8 mouse cellular contexts compared by ENCODE assay signal in the genomic region with DNA sequence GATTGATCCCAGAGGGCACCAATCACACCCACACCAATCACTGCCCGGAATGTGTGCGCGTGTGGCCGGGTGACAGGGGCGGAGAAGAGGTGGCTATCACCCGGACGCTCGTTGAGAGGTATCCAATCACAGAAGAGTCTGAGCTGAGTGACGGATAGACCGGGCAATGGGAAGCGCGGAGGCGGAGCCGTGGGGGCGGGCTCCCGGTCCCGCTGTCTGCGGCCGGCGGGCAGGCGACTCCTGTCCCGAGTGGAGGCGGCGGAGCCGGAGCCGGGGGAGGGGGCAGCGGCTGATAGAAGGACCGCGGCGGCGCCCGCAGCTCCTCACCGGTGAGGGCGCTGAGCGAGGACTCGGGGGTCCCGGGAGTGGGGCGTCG. TPM values are rescaled to one million over a fixed set of nuclear protein-coding genes. Genes with fewer than 3 reads are reported as not detected.
DNase-seq lines count a peak whose midpoint lies in the region; ATAC-seq and TF ChIP-seq lines count a peak whose summit lies in the region.

A gene (plus strand): TSS at position 139 of the 376 bp plus-strand sequence.

- ATAC-seq in kidney, embryonic 14.5 days (ENCODE audit: low FRiP score, low TSS enrichment), result peak; percentile 95
- peak; percentile 93 for ATAC-seq in limb, embryonic 15.5 days (ENCODE audit: insufficient number of reproducible peaks, low FRiP score, low TSS enrichment, low read depth)

- peak within 1 kb of the TSS; percentile 78 for H3K9ac ChIP-seq in kidney, embryonic 14.5 days (ENCODE audit: low read depth, low read length)
- H3K9ac ChIP-seq in limb, embryonic 15.5 days, result peak within 1 kb of the TSS; percentile 82

- H3K4me2 ChIP-seq in kidney, embryonic 14.5 days (replicated peaks; ENCODE audit: low read depth, low read length), result peak within 1 kb of the TSS; percentile 74
- H3K4me2 ChIP-seq in limb, embryonic 15.5 days, result peak within 1 kb of the TSS; percentile 72

- H3K9me3 ChIP-seq in kidney, embryonic 14.5 days (ENCODE audit: control insufficient read depth, low read length), result no peaks in the 10 kb centered on the region
- no peaks in the 10 kb centered on the region for H3K9me3 ChIP-seq in limb, embryonic 15.5 days

- WGBS in kidney, embryonic 14.5 days, result 1% methylated on average over 34 of the region's 39 CpGs
- WGBS in limb, embryonic 15.5 days, result 2% methylated on average over 32 of the region's 39 CpGs

- TF ChIP-seq POLR2A in bone marrow macrophage, adult 2 months (IDR thresholded peaks at IDR 0.05; ENCODE audit: borderline replicate concordance, low read depth, low read length), result peak; percentile 80; the same call in 1 of the 2 replicates
- TF ChIP-seq POLR2A in embryonic fibroblast, embryonic 13.5 days (IDR thresholded peaks at IDR 0.05; ENCODE audit: low read depth, low read length), result peak; percentile 65; the same call in 1 of the 2 replicates

- peak within 1 kb of the TSS; percentile 53 for H3K27ac ChIP-seq in bone marrow macrophage, adult 2 months (ENCODE audit: insufficient read depth, low read depth, low read length)
- peak within 1 kb of the TSS; percentile 68 for H3K27ac ChIP-seq in embryonic fibroblast, embryonic 13.5 days (ENCODE audit: insufficient read depth, low read length)
- H3K27ac ChIP-seq in kidney, embryonic 14.5 days (ENCODE audit: low read depth, low read length), result peak within 1 kb of the TSS; percentile 73; the same call in 1 of the 2 replicates
- H3K27ac ChIP-seq in limb, embryonic 15.5 days, result peak within 1 kb of the TSS; percentile 89

- no peaks in the 10 kb centered on the region for H3K36me3 ChIP-seq in kidney, embryonic 14.5 days (ENCODE audit: control insufficient read depth, insufficient read depth, low read length)
- H3K36me3 ChIP-seq in limb, embryonic 15.5 days, result no peaks in the 10 kb centered on the region

- TF ChIP-seq CTCF in bone marrow macrophage, adult 2 months (IDR thresholded peaks at IDR 0.05; ENCODE audit: low read depth, low read length), result no peak
- TF ChIP-seq CTCF in embryonic fibroblast, embryonic 13.5 days (IDR thresholded peaks at IDR 0.05; ENCODE audit: borderline replicate concordance, insufficient read depth, low read length), result no peak

- peak within 1 kb of the TSS; percentile 76 for H3K4me3 ChIP-seq in bone marrow macrophage, adult 2 months (ENCODE audit: insufficient read depth, low read length)
- H3K4me3 ChIP-seq in embryonic fibroblast, embryonic 13.5 days (ENCODE audit: insufficient read depth, low read length), result peak within 1 kb of the TSS; percentile 58
- peak within 1 kb of the TSS; percentile 88 for H3K4me3 ChIP-seq in kidney, embryonic 14.5 days (ENCODE audit: low read length)
- peak within 1 kb of the TSS; percentile 87 for H3K4me3 ChIP-seq in limb, embryonic 15.5 days

- H3K27me3 ChIP-seq in kidney, embryonic 14.5 days (ENCODE audit: control insufficient read depth, insufficient read depth, low read length), result no peaks in the 10 kb centered on the region; the same call in 1 of the 2 replicates
- H3K27me3 ChIP-seq in limb, embryonic 15.5 days, result peaks cover 12% of the 10 kb centered on the region

- peak; percentile 98 for DNase-seq in A20 (ENCODE audit: low read depth, low spot score)
- peak; percentile 99 for DNase-seq in heart, adult 9 months (ENCODE audit: low spot score in 2 of 2)
- peak; percentile 88 to 97 for DNase-seq in monocyte, adult 2 months (ENCODE audit: low read depth in 1 of 2, low spot score in 2 of 2)
- peak; percentile 96 for DNase-seq in spleen, postnatal 36 days (ENCODE audit: low spot score in 2 of 2)

- H3K4me1 ChIP-seq in bone marrow macrophage, adult 2 months (ENCODE audit: control insufficient read depth, insufficient read depth, low read length), result peaks cover 10% of the 10 kb centered on the region
- peaks cover 19% of the 10 kb centered on the region for H3K4me1 ChIP-seq in embryonic fibroblast, embryonic 13.5 days (ENCODE audit: control insufficient read depth, insufficient read depth, low read length)
- peaks cover 17% of the 10 kb centered on the region; the same call in 1 of the 2 replicates for H3K4me1 ChIP-seq in kidney, embryonic 14.5 days (ENCODE audit: control insufficient read depth, insufficient read depth, low read length)
- H3K4me1 ChIP-seq in limb, embryonic 15.5 days, result peaks cover 35% of the 10 kb centered on the region

RNA-seq across cellular contexts. Expression of the gene that starts here (rescaled TPM):
- polyA plus RNA-seq in bone marrow macrophage, adult 2 months (2012; ENCODE audit: insufficient read depth, insufficient read length, missing spikeins), result 11.7 and 13.5 TPM in 2 replicates
- 31.3 and 38.5 TPM in 2 replicates for polyA plus RNA-seq in embryonic fibroblast, embryonic 13.5 days (2011; ENCODE audit: insufficient read length, low read depth, missing spikeins)
- 5.1 and 6.8 TPM in 2 replicates for polyA plus RNA-seq in kidney, embryonic 14.5 days (2014; fragmentation: Nextera tagmentation; extraction: Ambion mirVana)
- 11.2 and 13.5 TPM in 2 replicates for polyA plus RNA-seq in limb, embryonic 15.5 days (2015; fragmentation: Nextera tagmentation; extraction: Ambion mirVana)

Comparison
In these comparisons a context has a peak if more than half of its experiments do, and no peak if none do; other contexts are left out.
1. Peak in every context shown above with its lines: DNase-seq, ATAC-seq, H3K4me3 ChIP-seq and H3K27ac ChIP-seq.